Mouse (Mus musculus) lung, adult 2 months (tissue): ENCODE measurements around the gene Ehmt2.
"Not testable (repeated sequence)": the region's sequence is repeated elsewhere in the genome, so short reads cannot be mapped to it uniquely, and the experiment has no call there.

Experiments used
- CTCF ChIP-seq: fragments of 200-500 bp; IDR thresholded peaks from 2 replicates; pipeline ENCODE4 v1.5.1; 2011; ENCODE audit warnings: mild to moderate bottlenecking, low read length, control low read depth; ENCODE audit not compliant: insufficient read depth
- POLR2A ChIP-seq: fragments of 200-500 bp; IDR thresholded peaks from 2 replicates; pipeline ENCODE4 v1.6.1; 2011; ENCODE audit warnings: low read depth, mild to moderate bottlenecking, control low read depth, low read length, borderline replicate concordance; ENCODE audit errors: extremely low read depth

GRCm38 (mm10) chr17:34900826-34901225 lies 2.6 kb downstream of the Ehmt2 start:
- TF ChIP-seq POLR2A, CTCF: not testable (repeated sequence)
